Mouse (Mus musculus): ENCODE measurements at regions not wholly inside any gene's neighbourhood (a gene's known extent, or its start where the extent isn't known, plus 50 kb on each side); places are given as distances from the start of the nearest gene placed in this dataset.

- Histone ChIP-seq H3K36me3 (ENCODE audit: control insufficient read depth, insufficient read depth, low read length) (no peaks in the 10 kb centered on the region), H3K27me3 (ENCODE audit: control insufficient read depth, insufficient read depth, low read length) (no peaks in the 10 kb centered on the region), H3K27ac (ENCODE audit: low read depth, low read length) (no peak overlapping the region), H3K4me2 (replicated peaks; ENCODE audit: low read depth, low read length) (no peak overlapping the region), H3K9me3 (ENCODE audit: control insufficient read depth, low read length) (no peaks in the 10 kb centered on the region), H3K4me1 (replicated peaks; ENCODE audit: control insufficient read depth, insufficient read depth, low read length) (no peaks in the 10 kb centered on the region), H3K4me3 (ENCODE audit: low read depth, low read length) (no peak overlapping the region), H3K9ac (ENCODE audit: low read depth, low read length) (no peak overlapping the region)
- WGBS, result 79% methylated on average over 2 of the region's 2 CpGs
- ATAC-seq (ENCODE audit: low FRiP score), result no peak
- DNase-seq (ENCODE audit: low spot score), result no peak
Observed at GRCm38 (mm10) chr11:50547776-50548175, 54.1 kb upstream of the Adamts2 start.

GRCm38 (mm10) chr11:50546456-50547144 lies 55.3 kb upstream of the Adamts2 start:
- Histone ChIP-seq H3K4me3 (ENCODE audit: low read depth, low read length) (no peak overlapping the region), H3K27me3 (ENCODE audit: control insufficient read depth, insufficient read depth, low read length) (no peaks in the 10 kb centered on the region), H3K9ac (ENCODE audit: low read depth, low read length) (no peak overlapping the region), H3K9me3 (ENCODE audit: control insufficient read depth, low read length) (no peaks in the 10 kb centered on the region), H3K4me1 (replicated peaks; ENCODE audit: control insufficient read depth, insufficient read depth, low read length) (no peaks in the 10 kb centered on the region), H3K4me2 (replicated peaks; ENCODE audit: low read depth, low read length) (no peak overlapping the region), H3K36me3 (ENCODE audit: control insufficient read depth, insufficient read depth, low read length) (no peaks in the 10 kb centered on the region), H3K27ac (ENCODE audit: low read depth, low read length) (no peak overlapping the region)
- WGBS, result 89% methylated on average over 11 of the region's 11 CpGs
- no peak for ATAC-seq (ENCODE audit: low FRiP score)
- no peak for DNase-seq (ENCODE audit: low spot score)

- Histone ChIP-seq H3K9ac (ENCODE audit: low read depth, low read length) (no peak overlapping the region), H3K4me3 (ENCODE audit: low read depth, low read length) (no peak overlapping the region), H3K27ac (ENCODE audit: low read depth, low read length) (no peak overlapping the region), H3K4me2 (replicated peaks; ENCODE audit: low read depth, low read length) (no peak overlapping the region), H3K4me1 (replicated peaks; ENCODE audit: control insufficient read depth, insufficient read depth, low read length) (no peaks in the 10 kb centered on the region), H3K36me3 (ENCODE audit: control insufficient read depth, insufficient read depth, low read length) (no peaks in the 10 kb centered on the region), H3K27me3 (ENCODE audit: control insufficient read depth, insufficient read depth, low read length) (no peaks in the 10 kb centered on the region), H3K9me3 (ENCODE audit: control insufficient read depth, low read length) (no peaks in the 10 kb centered on the region)
- DNase-seq (ENCODE audit: low spot score), result no peak
- ATAC-seq (ENCODE audit: low FRiP score), result no peak
- WGBS, result 94% methylated on average over 6 of the region's 6 CpGs
Observed at GRCm38 (mm10) chr11:50545421-50545820, 56.5 kb upstream of the Adamts2 start.

GRCm38 (mm10) chr11:50540136-50540535 lies 61.7 kb upstream of the Adamts2 start:
- DNase-seq (ENCODE audit: low spot score) (no peak), ATAC-seq (ENCODE audit: low FRiP score) (no peak)
- no peaks in the 10 kb centered on the region for H3K27me3 ChIP-seq (ENCODE audit: control insufficient read depth, insufficient read depth, low read length)
- 90% methylated on average over 11 of the region's 11 CpGs for WGBS
- no peak overlapping the region for H3K27ac ChIP-seq (ENCODE audit: low read depth, low read length)
- H3K4me3 ChIP-seq (ENCODE audit: low read depth, low read length), result no peak overlapping the region
- H3K9ac ChIP-seq (ENCODE audit: low read depth, low read length), result no peak overlapping the region
- no peaks in the 10 kb centered on the region for H3K36me3 ChIP-seq (ENCODE audit: control insufficient read depth, insufficient read depth, low read length)
- no peak overlapping the region for H3K4me2 ChIP-seq (replicated peaks; ENCODE audit: low read depth, low read length)
- H3K4me1 ChIP-seq (replicated peaks; ENCODE audit: control insufficient read depth, insufficient read depth, low read length), result no peaks in the 10 kb centered on the region
- no peaks in the 10 kb centered on the region for H3K9me3 ChIP-seq (ENCODE audit: control insufficient read depth, low read length)

- Histone ChIP-seq H3K4me2 (replicated peaks; ENCODE audit: low read depth, low read length) (no peak overlapping the region), H3K27me3 (ENCODE audit: control insufficient read depth, insufficient read depth, low read length) (no peaks in the 10 kb centered on the region), H3K36me3 (ENCODE audit: control insufficient read depth, insufficient read depth, low read length) (no peaks in the 10 kb centered on the region), H3K27ac (ENCODE audit: low read depth, low read length) (no peak overlapping the region), H3K4me3 (ENCODE audit: low read depth, low read length) (no peak overlapping the region), H3K9me3 (ENCODE audit: control insufficient read depth, low read length) (no peaks in the 10 kb centered on the region), H3K9ac (ENCODE audit: low read depth, low read length) (no peak overlapping the region), H3K4me1 (replicated peaks; ENCODE audit: control insufficient read depth, insufficient read depth, low read length) (no peaks in the 10 kb centered on the region)
- ATAC-seq (ENCODE audit: low FRiP score) (no peak), DNase-seq (ENCODE audit: low spot score) (no peak)
- 46% methylated on average over 2 of the region's 2 CpGs for WGBS
Observed at GRCm38 (mm10) chr11:50534266-50534665, 67.6 kb upstream of the Adamts2 start.

GRCm38 (mm10) chr11:50527923-50528322 lies 74.0 kb upstream of the Adamts2 start:
- ATAC-seq (ENCODE audit: low FRiP score) (no peak), DNase-seq (ENCODE audit: low spot score) (no peak)
- H3K27ac ChIP-seq (ENCODE audit: low read depth, low read length), result no peak overlapping the region
- H3K9me3 ChIP-seq (ENCODE audit: control insufficient read depth, low read length), result no peaks in the 10 kb centered on the region
- no peaks in the 10 kb centered on the region for H3K27me3 ChIP-seq (ENCODE audit: control insufficient read depth, insufficient read depth, low read length)
- H3K9ac ChIP-seq (ENCODE audit: low read depth, low read length), result no peak overlapping the region
- no peak overlapping the region for H3K4me2 ChIP-seq (replicated peaks; ENCODE audit: low read depth, low read length)
- H3K36me3 ChIP-seq (ENCODE audit: control insufficient read depth, insufficient read depth, low read length), result no peaks in the 10 kb centered on the region
- no peaks in the 10 kb centered on the region for H3K4me1 ChIP-seq (replicated peaks; ENCODE audit: control insufficient read depth, insufficient read depth, low read length)
- WGBS, result 73% methylated on average over 5 of the region's 5 CpGs
- H3K4me3 ChIP-seq (ENCODE audit: low read depth, low read length), result no peak overlapping the region

- no peaks in the 10 kb centered on the region for H3K36me3 ChIP-seq (ENCODE audit: control insufficient read depth, insufficient read depth, low read length)
- no peaks in the 10 kb centered on the region for H3K9me3 ChIP-seq (ENCODE audit: control insufficient read depth, low read length)
- 84% methylated on average over 9 of the region's 9 CpGs for WGBS
- H3K27ac ChIP-seq (ENCODE audit: low read depth, low read length), result no peak overlapping the region
- no peak for ATAC-seq (ENCODE audit: low FRiP score)
- H3K9ac ChIP-seq (ENCODE audit: low read depth, low read length), result no peak overlapping the region
- no peak overlapping the region for H3K4me2 ChIP-seq (replicated peaks; ENCODE audit: low read depth, low read length)
- no peak for DNase-seq (ENCODE audit: low spot score)
- no peaks in the 10 kb centered on the region for H3K4me1 ChIP-seq (replicated peaks; ENCODE audit: control insufficient read depth, insufficient read depth, low read length)
- H3K4me3 ChIP-seq (ENCODE audit: low read depth, low read length), result no peak overlapping the region
- H3K27me3 ChIP-seq (ENCODE audit: control insufficient read depth, insufficient read depth, low read length), result no peaks in the 10 kb centered on the region
Observed at GRCm38 (mm10) chr11:50520162-50520561, 81.7 kb upstream of the Adamts2 start.

- H3K9ac ChIP-seq (ENCODE audit: low read depth, low read length), result no peak overlapping the region
- H3K4me3 ChIP-seq (ENCODE audit: low read depth, low read length), result no peak overlapping the region
- peak overlapping the region; percentile 63; the same call in 1 of the 2 replicates for H3K27ac ChIP-seq (ENCODE audit: low read depth, low read length)
- H3K9me3 ChIP-seq (ENCODE audit: control insufficient read depth, low read length), result no peaks in the 10 kb centered on the region
- ATAC-seq (ENCODE audit: low FRiP score) (no peak), DNase-seq (ENCODE audit: low spot score) (no peak)
- 78% methylated on average over 5 of the region's 5 CpGs for WGBS
- peaks cover 2% of the 10 kb centered on the region for H3K4me1 ChIP-seq (replicated peaks; ENCODE audit: control insufficient read depth, insufficient read depth, low read length)
- H3K27me3 ChIP-seq (ENCODE audit: control insufficient read depth, insufficient read depth, low read length), result no peaks in the 10 kb centered on the region
- H3K4me2 ChIP-seq (replicated peaks; ENCODE audit: low read depth, low read length), result no peak overlapping the region
- no peaks in the 10 kb centered on the region for H3K36me3 ChIP-seq (ENCODE audit: control insufficient read depth, insufficient read depth, low read length)
Observed at GRCm38 (mm10) chr11:50507882-50508281, 77.0 kb upstream of the Rufy1 start.

GRCm38 (mm10) chr11:50507498-50507824 lies 76.5 kb upstream of the Rufy1 start:
- H3K36me3 ChIP-seq (ENCODE audit: control insufficient read depth, insufficient read depth, low read length), result no peaks in the 10 kb centered on the region
- H3K9ac ChIP-seq (ENCODE audit: low read depth, low read length), result no peak overlapping the region
- no peaks in the 10 kb centered on the region for H3K27me3 ChIP-seq (ENCODE audit: control insufficient read depth, insufficient read depth, low read length)
- H3K4me3 ChIP-seq (ENCODE audit: low read depth, low read length), result no peak overlapping the region
- 67% methylated on average over 4 of the region's 4 CpGs for WGBS
- peaks cover 2% of the 10 kb centered on the region for H3K4me1 ChIP-seq (replicated peaks; ENCODE audit: control insufficient read depth, insufficient read depth, low read length)
- ATAC-seq (ENCODE audit: low FRiP score), result no peak
- H3K9me3 ChIP-seq (ENCODE audit: control insufficient read depth, low read length), result no peaks in the 10 kb centered on the region
- no peak overlapping the region for H3K4me2 ChIP-seq (replicated peaks; ENCODE audit: low read depth, low read length)
- no peak for DNase-seq (ENCODE audit: low spot score)
- peak overlapping the region; percentile 63 for H3K27ac ChIP-seq (ENCODE audit: low read depth, low read length)
